Mouse (Mus musculus): ENCODE measurements around the gene Fndc10. TPM values are rescaled to one million over a fixed set of nuclear protein-coding genes. Genes with fewer than 3 reads are reported as not detected.
"Not testable (repeated sequence)": the region's sequence is repeated elsewhere in the genome, so short reads cannot be mapped to it uniquely, and the experiment has no call there.

Gene Fndc10
- total and polyA plus RNA-seq, 3 experiments: 0.16 TPM; not detected in 2

DNA sequence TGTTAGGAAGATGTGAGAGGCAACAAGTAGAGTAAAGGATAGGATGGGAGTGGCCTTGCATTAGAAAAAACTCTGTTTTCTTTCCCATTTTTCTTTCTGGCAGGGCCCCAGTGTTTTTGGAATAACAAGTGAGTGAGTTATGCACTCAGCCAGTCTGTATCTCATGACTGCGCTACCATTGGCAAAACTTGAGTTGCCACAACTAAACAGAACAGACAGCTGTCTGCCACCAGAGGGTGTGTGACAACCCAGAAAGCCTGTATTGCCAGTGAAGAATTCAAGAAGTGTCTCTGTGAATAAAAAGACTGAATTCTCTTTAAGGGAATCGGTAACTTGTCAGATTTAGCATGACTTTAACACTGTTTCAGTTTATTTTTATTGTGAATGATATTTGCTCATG lies 18.2 kb upstream of the Fndc10 start:
- Histone ChIP-seq H3K36me3 (replicated peaks) (no peaks in the 10 kb centered on the region), H3K27me3 (ENCODE audit: insufficient read depth, low read length) (0 out of 2 replicates have a peak, but pooled peaks cover 2% of the 10 kb centered on the region), H3K4me1 (ENCODE audit: insufficient read depth, low read depth, low read length) (peaks cover 2% of the 10 kb centered on the region; the same call in 1 of the 2 replicates), H3K4me3 (ENCODE audit: low read depth, low read length) (no peak overlapping the region), H3K9me3 (replicated peaks) (no peaks in the 10 kb centered on the region)
- ATAC-seq (ENCODE audit: extremely low read depth, insufficient number of reproducible peaks, low FRiP score, poor library complexity, severe bottlenecking) (no peak), DNase-seq (ENCODE audit: low spot score) (no peak)
- no peak for TF ChIP-seq POLR2AphosphoS5 (IDR thresholded peaks at IDR 0.05; ENCODE audit: insufficient replicate concordance, low read depth, low read length)
- no peak for TF ChIP-seq GATA1 (IDR thresholded peaks at IDR 0.05; ENCODE audit: borderline replicate concordance, low read length)
- no peak for TF ChIP-seq CTCF (IDR thresholded peaks at IDR 0.05; ENCODE audit: low read depth, low read length)
- TF ChIP-seq TAL1 (conservative IDR thresholded peaks at IDR 0.05; ENCODE audit: low read depth, low read length): no peak
- TF ChIP-seq GATA2 (IDR thresholded peaks at IDR 0.05; ENCODE audit: borderline replicate concordance, low read depth, low read length): no peak

- H3K27me3 ChIP-seq (ENCODE audit: insufficient read depth, low read length): peaks cover 18% of the 10 kb centered on the region
- not testable (repeated sequence) for H3K9me3 ChIP-seq (replicated peaks); H3K36me3 ChIP-seq (replicated peaks); ATAC-seq (ENCODE audit: extremely low read depth, insufficient number of reproducible peaks, low FRiP score, poor library complexity, severe bottlenecking); DNase-seq (ENCODE audit: low spot score); H3K4me3 ChIP-seq (ENCODE audit: low read depth, low read length); H3K4me1 ChIP-seq (ENCODE audit: insufficient read depth, low read depth, low read length)
These were observed 10.4 kb upstream of the Fndc10 start for GRCm38 (mm10) chr4:155683670-155684277.

DNA sequence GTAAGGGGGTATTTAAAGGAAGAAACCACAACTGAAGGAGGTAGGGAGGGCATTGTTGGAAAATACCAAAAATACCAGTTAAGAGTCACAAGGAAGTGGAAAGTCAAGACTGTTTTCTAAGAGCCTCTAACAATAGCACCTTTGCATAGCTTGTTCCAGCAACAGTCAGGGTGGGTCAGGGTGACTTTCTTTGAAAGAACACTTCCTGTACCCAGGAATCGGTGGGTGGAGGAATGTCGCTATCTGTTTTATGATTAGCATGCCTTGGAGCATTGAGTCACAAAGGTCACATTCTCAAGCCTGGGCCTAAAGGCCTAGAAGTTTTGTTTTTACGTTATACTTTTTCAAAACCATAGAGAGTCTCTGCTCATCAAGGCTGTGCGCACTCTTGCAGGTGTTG lies 6.4 kb upstream of the Fndc10 start:
- not testable (repeated sequence) for DNase-seq (ENCODE audit: low spot score); H3K4me3 ChIP-seq (ENCODE audit: low read depth, low read length)

GRCm38 (mm10) chr4:155690571-155691375 lies 3.4 kb upstream of the Fndc10 start:
- Histone ChIP-seq H3K27me3 (ENCODE audit: insufficient read depth, low read length) (peaks cover 49% of the 10 kb centered on the region), H3K4me3 (ENCODE audit: low read depth, low read length) (no peak overlapping the region), H3K9me3 (replicated peaks) (peaks cover 13% of the 10 kb centered on the region), H3K36me3 (replicated peaks) (no peaks in the 10 kb centered on the region), H3K4me1 (ENCODE audit: insufficient read depth, low read depth, low read length) (peaks cover 18% of the 10 kb centered on the region)
- DNase-seq (ENCODE audit: low spot score): no peak
- TF ChIP-seq GATA1 (IDR thresholded peaks at IDR 0.05; ENCODE audit: borderline replicate concordance, low read length): no peak
- TF ChIP-seq GATA2 (IDR thresholded peaks at IDR 0.05; ENCODE audit: borderline replicate concordance, low read depth, low read length): no peak
- TF ChIP-seq TAL1 (conservative IDR thresholded peaks at IDR 0.05; ENCODE audit: low read depth, low read length): no peak
- TF ChIP-seq CTCF (IDR thresholded peaks at IDR 0.05; ENCODE audit: low read depth, low read length): no peak
- no peak for TF ChIP-seq POLR2AphosphoS5 (IDR thresholded peaks at IDR 0.05; ENCODE audit: insufficient replicate concordance, low read depth, low read length)
- ATAC-seq (ENCODE audit: extremely low read depth, insufficient number of reproducible peaks, low FRiP score, poor library complexity, severe bottlenecking): no peak

More for the DNA sequence above, 6.4 kb upstream of the Fndc10 start:
- H3K9me3 ChIP-seq (replicated peaks); H3K36me3 ChIP-seq (replicated peaks); ATAC-seq (ENCODE audit: extremely low read depth, insufficient number of reproducible peaks, low FRiP score, poor library complexity, severe bottlenecking); H3K4me1 ChIP-seq (ENCODE audit: insufficient read depth, low read depth, low read length): not testable (repeated sequence)
- H3K27me3 ChIP-seq (ENCODE audit: insufficient read depth, low read length): peaks cover 29% of the 10 kb centered on the region

DNA sequence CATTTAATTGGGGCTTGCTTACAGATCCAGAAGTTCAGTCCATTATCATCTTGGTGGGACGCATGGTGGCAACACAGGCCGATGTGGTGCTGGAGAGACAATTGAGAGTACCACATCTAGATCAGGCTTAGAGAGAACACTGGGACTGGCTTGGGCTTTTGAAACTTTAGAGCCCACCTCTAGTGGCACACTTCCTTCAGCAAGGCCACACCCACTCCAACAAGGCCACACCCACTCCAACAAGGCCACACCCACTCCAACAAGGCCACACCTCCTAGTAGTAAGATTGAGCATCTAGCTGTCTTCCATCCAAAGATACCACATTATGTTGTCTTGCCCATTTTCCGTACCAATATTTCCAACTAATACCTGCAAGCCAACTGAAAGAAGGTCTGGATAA lies 1.7 kb upstream of the Fndc10 start:
- DNase-seq (ENCODE audit: low spot score) (no peak), ATAC-seq (ENCODE audit: extremely low read depth, insufficient number of reproducible peaks, low FRiP score, poor library complexity, severe bottlenecking) (no peak)
- Histone ChIP-seq H3K9me3 (replicated peaks) (peaks cover 13% of the 10 kb centered on the region), H3K36me3 (replicated peaks) (no peaks in the 10 kb centered on the region), H3K4me3 (ENCODE audit: low read depth, low read length) (no peak overlapping the region), H3K27me3 (ENCODE audit: insufficient read depth, low read length) (peaks cover 44% of the 10 kb centered on the region), H3K4me1 (ENCODE audit: insufficient read depth, low read depth, low read length) (peaks cover 34% of the 10 kb centered on the region)
- TF ChIP-seq CTCF (IDR thresholded peaks at IDR 0.05; ENCODE audit: low read depth, low read length) (no peak), GATA2 (IDR thresholded peaks at IDR 0.05; ENCODE audit: borderline replicate concordance, low read depth, low read length) (no peak), POLR2AphosphoS5 (IDR thresholded peaks at IDR 0.05; ENCODE audit: insufficient replicate concordance, low read depth, low read length) (no peak), TAL1 (conservative IDR thresholded peaks at IDR 0.05; ENCODE audit: low read depth, low read length) (no peak), GATA1 (IDR thresholded peaks at IDR 0.05; ENCODE audit: borderline replicate concordance, low read length) (no peak)

GRCm38 (mm10) chr4:155694482-155695401 lies 600 bp downstream of the Fndc10 start:
- peak overlapping the region; percentile 63 for H3K4me3 ChIP-seq (ENCODE audit: low read depth, low read length)
- TF ChIP-seq POLR2AphosphoS5 (IDR thresholded peaks at IDR 0.05; ENCODE audit: insufficient replicate concordance, low read depth, low read length) (no peak), TAL1 (conservative IDR thresholded peaks at IDR 0.05; ENCODE audit: low read depth, low read length) (no peak), GATA2 (IDR thresholded peaks at IDR 0.05; ENCODE audit: borderline replicate concordance, low read depth, low read length) (no peak), GATA1 (IDR thresholded peaks at IDR 0.05; ENCODE audit: borderline replicate concordance, low read length) (no peak), CTCF (IDR thresholded peaks at IDR 0.05; ENCODE audit: low read depth, low read length) (no peak)
- no peaks in the 10 kb centered on the region for H3K36me3 ChIP-seq (replicated peaks)
- DNase-seq (ENCODE audit: low spot score) (no peak), ATAC-seq (ENCODE audit: extremely low read depth, insufficient number of reproducible peaks, low FRiP score, poor library complexity, severe bottlenecking) (no peak)
- peaks cover 43% of the 10 kb centered on the region for H3K27me3 ChIP-seq (ENCODE audit: insufficient read depth, low read length)
- peaks cover 34% of the 10 kb centered on the region for H3K4me1 ChIP-seq (ENCODE audit: insufficient read depth, low read depth, low read length)
- H3K9me3 ChIP-seq (replicated peaks): peaks cover 13% of the 10 kb centered on the region
